Mouse (Mus musculus) myocyte (in vitro differentiated cells): ENCODE results near the gene Rdh16f2.

Experiments used
- MYOG ChIP-seq, 3 experiments: IDR thresholded peaks; one replicate each; pipeline ENCODE4 v1.6.1; 2011; ENCODE audit warnings: control low read depth in 2 of 3, low read depth in 2 of 3, mild to moderate bottlenecking in 2 of 3; ENCODE audit not compliant: insufficient read length in 2 of 3, control insufficient read depth in 1 of 3, insufficient read depth in 1 of 3
- POLR2A ChIP-seq: IDR thresholded peaks from one replicate; pipeline ENCODE4 v1.6.1; 2011; ENCODE audit warnings: low read depth, mild to moderate bottlenecking, control low read depth, moderate library complexity; ENCODE audit not compliant: insufficient read length

DNA sequence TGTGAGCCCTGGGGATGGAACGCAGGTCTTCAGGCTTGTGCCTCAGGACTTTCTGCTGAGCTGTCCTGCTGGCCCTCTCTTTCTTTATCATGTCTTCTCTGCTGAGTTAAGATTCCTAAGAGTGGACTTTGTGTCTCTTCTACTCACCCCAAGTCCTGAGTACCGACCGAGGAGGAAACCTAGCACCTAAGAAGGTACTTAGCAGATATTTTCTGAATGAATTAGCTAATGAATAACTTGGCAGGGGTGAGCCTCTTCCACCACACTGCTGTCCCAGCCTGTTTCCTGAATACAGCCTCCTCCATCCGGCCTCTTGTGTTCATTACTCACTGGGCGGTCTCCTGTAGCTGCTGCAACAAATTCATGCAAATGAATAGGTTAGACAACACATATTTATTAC lies 33.5 kb downstream of the Rdh16f2 start:
- TF ChIP-seq MYOG (IDR thresholded peaks at IDR 0.05; ENCODE audit: control insufficient read depth in 1 of 3, insufficient read depth in 1 of 3, insufficient read length in 2 of 3, low read depth in 2 of 3) (no peak), POLR2A (no peak)
